Mouse (Mus musculus) neural tube, embryonic 10.5 days (tissue): ENCODE measurements around the gene Gm8300.
"Not testable (repeated sequence)": the region's sequence is repeated elsewhere in the genome, so short reads cannot be mapped to it uniquely, and the experiment has no call there.

Source experiments
- DNase-seq: peaks from one replicate; pipeline ENCODE4 v3.0.0-alpha.2; 2017; ENCODE audit warnings: low spot score; ENCODE audit errors: extremely low spot score

The Gm8300 gene

GRCm38 (mm10) chr12:87514016-87514415 lies at the start of gene Gm8300:
Gene Gm8300, plus strand, starts transcription at chr12:87514316.
- not testable (repeated sequence) for DNase-seq

GRCm38 (mm10) chr12:87464678-87465297 lies 49.3 kb upstream of the Gm8300 start:
- no peak for DNase-seq

GRCm38 (mm10) chr12:87470263-87471136 lies 43.6 kb upstream of the Gm8300 start:
- DNase-seq, result no peak

- DNase-seq, result no peak
Measured at GRCm38 (mm10) chr12:87471421-87471963, 42.6 kb upstream of the Gm8300 start.

- DNase-seq, result peak; percentile 92
Measured at GRCm38 (mm10) chr12:87471964-87472786, 41.9 kb upstream of the Gm8300 start, which contains the start of gene Snw1. Gene Snw1, minus strand, starts transcription at chr12:87472274.

- DNase-seq, result no peak
Measured at GRCm38 (mm10) chr12:87474756-87475155, 39.4 kb upstream of the Gm8300 start.

- DNase-seq, result not testable (repeated sequence)
Measured at GRCm38 (mm10) chr12:87482482-87482881, 31.6 kb upstream of the Gm8300 start.

GRCm38 (mm10) chr12:87488683-87489082 lies 25.4 kb upstream of the Gm8300 start:
- DNase-seq, result not testable (repeated sequence)

- DNase-seq, result not testable (repeated sequence)
Measured at GRCm38 (mm10) chr12:87494421-87494820, 19.7 kb upstream of the Gm8300 start, which contains the start of gene Gm5788. Gene Gm5788, plus strand, starts transcription at chr12:87494721.

- not testable (repeated sequence) for DNase-seq
Measured at GRCm38 (mm10) chr12:87519616-87520015, 5.5 kb downstream of the Gm8300 start.

GRCm38 (mm10) chr12:87543927-87544326 lies 29.8 kb downstream of the Gm8300 start:
- DNase-seq, result no peak

GRCm38 (mm10) chr12:87550628-87551027 lies 36.5 kb downstream of the Gm8300 start:
- DNase-seq, result not testable (repeated sequence)
